Mouse (Mus musculus): ENCODE measurements around the gene Snx10.

Gene Snx10

GRCm38 (mm10) chr6:51535571-51535970 lies 11.9 kb downstream of the Snx10 start:
- no peak for DNase-seq

GRCm38 (mm10) chr6:51540525-51540924 lies 16.8 kb downstream of the Snx10 start:
- no peak for DNase-seq

GRCm38 (mm10) chr6:51541422-51541821 lies 17.7 kb downstream of the Snx10 start:
- no peak for DNase-seq

- DNase-seq = no peak
Observed at GRCm38 (mm10) chr6:51542147-51542546, 18.4 kb downstream of the Snx10 start.

- DNase-seq = no peak
Observed at GRCm38 (mm10) chr6:51543639-51544117, 20.0 kb downstream of the Snx10 start.

GRCm38 (mm10) chr6:51544118-51544681 lies 20.5 kb downstream of the Snx10 start:
- no peak for DNase-seq

GRCm38 (mm10) chr6:51545219-51545859 lies 21.6 kb downstream of the Snx10 start:
- DNase-seq = no peak

GRCm38 (mm10) chr6:51546085-51546484 lies 22.4 kb downstream of the Snx10 start:
- DNase-seq = no peak

- DNase-seq = no peak
Observed at GRCm38 (mm10) chr6:51548757-51549156, 25.1 kb downstream of the Snx10 start.

GRCm38 (mm10) chr6:51551267-51551802 lies 27.6 kb downstream of the Snx10 start:
- no peak for DNase-seq

- DNase-seq = no peak
Observed at GRCm38 (mm10) chr6:51556562-51556961, 32.9 kb downstream of the Snx10 start.

- no peak for DNase-seq
Observed at GRCm38 (mm10) chr6:51558311-51558710, 34.6 kb downstream of the Snx10 start.

GRCm38 (mm10) chr6:51566771-51567680 lies 43.3 kb downstream of the Snx10 start:
- DNase-seq = no peak

GRCm38 (mm10) chr6:51569086-51569485 lies 45.4 kb downstream of the Snx10 start:
- DNase-seq = no peak

- DNase-seq = no peak
Observed at GRCm38 (mm10) chr6:51573136-51573535, 49.4 kb downstream of the Snx10 start.

- DNase-seq = no peak
Observed at GRCm38 (mm10) chr6:51574132-51574531, 50.4 kb downstream of the Snx10 start.

GRCm38 (mm10) chr6:51578415-51578814 lies 54.7 kb downstream of the Snx10 start:
- no peak for DNase-seq

- peak; percentile 78 for DNase-seq
Observed at GRCm38 (mm10) chr6:51580040-51580680, 56.5 kb downstream of the Snx10 start.

GRCm38 (mm10) chr6:51581418-51581817 lies 57.7 kb downstream of the Snx10 start:
- DNase-seq = no peak

GRCm38 (mm10) chr6:51582051-51582450 lies 58.4 kb downstream of the Snx10 start:
- no peak for DNase-seq

- peak; percentile 60 for DNase-seq
Observed at GRCm38 (mm10) chr6:51585980-51586379, 62.3 kb downstream of the Snx10 start.

- DNase-seq = no peak
Observed at GRCm38 (mm10) chr6:51587266-51587665, 63.6 kb downstream of the Snx10 start.

GRCm38 (mm10) chr6:51591264-51591663 lies 67.6 kb downstream of the Snx10 start:
- DNase-seq = no peak
